Mouse (Mus musculus) embryonic facial prominence, embryonic 10.5 days (tissue): ENCODE data around the gene Gamt. TPM values are rescaled to one million over a fixed set of nuclear protein-coding genes. Genes with fewer than 3 reads are reported as not detected.

Source experiments
- microRNA-seq: library from miRNA; unstranded; fragments of <30 nt; microRNA quantifications from one replicate; pipeline ENCODE4, GENCODE M21; 2017
- polyA plus RNA-seq: library from polyadenylated mRNA; unstranded; fragments of >200 nt; fragmentation: Nextera tagmentation; extraction: Ambion mirVana; gene quantifications from 2 replicates; pipeline ENCODE4 v1.2.1, GENCODE M21; 2016

The Gamt gene
- polyA plus RNA-seq, 1 experiment from 2014 or later = 25.0 TPM

Small RNAs within 50 kb of the gene (microRNA-seq; reads per million reads assigned to microRNA genes)
- gene Mir6911 = 1.2 reads per million

Other genes with a start within 250 kb of the Gamt start
- gene Arhgap45, start 244.4 kb downstream of the Gamt start, polyA plus RNA-seq = 11.2 and 11.3 TPM in 2 replicates
- 312 and 316 TPM in 2 replicates for gene Polr2e, start 221.2 kb downstream of the Gamt start, polyA plus RNA-seq
- 618 and 672 TPM in 2 replicates for gene Gpx4, start 213.8 kb downstream of the Gamt start, polyA plus RNA-seq
- 16.2 and 18.2 TPM in 2 replicates for gene Sbno2, start 155.4 kb downstream of the Gamt start, polyA plus RNA-seq
- 16.1 and 17.5 TPM in 2 replicates for gene Stk11, start 145.2 kb downstream of the Gamt start, polyA plus RNA-seq
- 491 and 493 TPM in 2 replicates for gene Atp5d, start 122.4 kb downstream of the Gamt start, polyA plus RNA-seq
- 4.9 and 8.5 TPM in 2 replicates for gene Cbarp, start 120.2 kb downstream of the Gamt start, polyA plus RNA-seq
- gene Midn, start 112.7 kb downstream of the Gamt start, polyA plus RNA-seq = 22.2 TPM in 2 replicates
- 93.2 and 110 TPM in 2 replicates for gene Cirbp, start 95.0 kb downstream of the Gamt start, polyA plus RNA-seq
- gene 1600002K03Rik, start 88.1 kb downstream of the Gamt start, polyA plus RNA-seq = 10.8 and 12.0 TPM in 2 replicates
- gene Efna2, start 81.5 kb downstream of the Gamt start, polyA plus RNA-seq = 45.2 and 50.1 TPM in 2 replicates
- 95.9 and 98.1 TPM in 2 replicates for gene Mum1, start 34.6 kb downstream of the Gamt start, polyA plus RNA-seq
- gene Ndufs7, start 11.9 kb downstream of the Gamt start, polyA plus RNA-seq = 303 and 309 TPM in 2 replicates
- gene Dazap1, start 474 bp upstream of the Gamt start, polyA plus RNA-seq = 56.2 and 58.5 TPM in 2 replicates
- 1,079 and 1,119 TPM in 2 replicates for gene Rps15, start 31.4 kb upstream of the Gamt start, polyA plus RNA-seq
- 11.8 and 12.6 TPM in 2 replicates for gene Apc2, start 35.0 kb upstream of the Gamt start, polyA plus RNA-seq
- gene 2310011J03Rik, start 59.5 kb upstream of the Gamt start, polyA plus RNA-seq = 53.7 and 56.2 TPM in 2 replicates
- gene Pcsk4, start 68.5 kb upstream of the Gamt start, polyA plus RNA-seq = 5.0 and 5.5 TPM in 2 replicates
- gene Reep6, start 68.9 kb upstream of the Gamt start, polyA plus RNA-seq = 6.6 TPM in 2 replicates
- 0.65 and 0.88 TPM in 2 replicates for gene Adamtsl5, start 87.4 kb upstream of the Gamt start, polyA plus RNA-seq
- 0.37 and 0.43 TPM in 2 replicates for gene Plk5, start 95.4 kb upstream of the Gamt start, polyA plus RNA-seq
- 6.4 and 7.1 TPM in 2 replicates for gene Mex3d, start 126.6 kb upstream of the Gamt start, polyA plus RNA-seq
- 371 and 377 TPM in 2 replicates for gene Mbd3, start 138.5 kb upstream of the Gamt start, polyA plus RNA-seq
- 615 and 629 TPM in 2 replicates for gene Uqcr11, start 145.8 kb upstream of the Gamt start, polyA plus RNA-seq
- gene Tcf3, start 172.6 kb upstream of the Gamt start, polyA plus RNA-seq = 225 and 235 TPM in 2 replicates
- gene Onecut3, start 233.8 kb upstream of the Gamt start, polyA plus RNA-seq = 0.17 and 0.58 TPM in 2 replicates